Mouse (Mus musculus): Measurements from ENCODE around the gene Npepl1.

DNA sequence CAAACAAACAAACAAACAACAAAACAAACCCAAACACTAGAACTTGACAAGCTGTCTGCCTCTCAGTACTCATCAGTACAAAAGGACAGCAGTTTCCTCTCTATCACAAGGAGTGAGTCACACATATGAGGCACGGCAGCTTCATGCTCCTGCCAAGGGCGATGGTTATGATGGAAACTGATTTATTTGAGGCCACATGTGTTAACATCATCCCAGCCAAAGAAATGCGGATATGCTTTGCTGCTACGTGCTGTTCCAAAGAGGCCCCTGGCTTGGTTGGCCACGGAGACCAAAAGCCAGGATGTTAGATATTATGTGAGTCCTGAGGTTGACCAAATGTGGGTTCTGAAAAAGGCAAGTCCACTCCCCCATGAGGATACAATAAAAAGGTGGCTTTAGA lies 38.7 kb upstream of the Npepl1 start:
- TF ChIP-seq CHD2 (IDR thresholded peaks at IDR 0.05; ENCODE audit: low read length) (no peak), POLR2A (IDR thresholded peaks at IDR 0.05; ENCODE audit: control insufficient read depth in 1 of 2, insufficient read depth in 1 of 2, low read depth in 1 of 2, low read length in 2 of 2, poor library complexity in 1 of 2) (no peak), ZC3H11A (IDR thresholded peaks at IDR 0.05; ENCODE audit: low read depth, low read length) (no peak), CTCF (IDR thresholded peaks at IDR 0.05 in 2 of 3, conservative IDR thresholded peaks at IDR 0.05 in 1 of 3; ENCODE audit: control insufficient read depth in 1 of 3, insufficient read depth in 1 of 3, low read depth in 2 of 3, low read length in 3 of 3, poor library complexity in 1 of 3, severe bottlenecking in 1 of 3) (no peak), EP300 (IDR thresholded peaks at IDR 0.05; ENCODE audit: low read depth in 1 of 2, low read length in 2 of 2) (no peak), USF1 (IDR thresholded peaks at IDR 0.05; ENCODE audit: low read depth, low read length) (no peak), MAFK (IDR thresholded peaks at IDR 0.05; ENCODE audit: borderline replicate concordance, low read depth, low read length) (no peak)
